Mouse (Mus musculus): ENCODE data around the gene Myo1h. TPM values are rescaled to one million over a fixed set of nuclear protein-coding genes. Genes with fewer than 3 reads are reported as not detected.

The Myo1h gene
- polyA plus RNA-seq, 1 experiment from 2014 or later: 2.2 TPM

DNA sequence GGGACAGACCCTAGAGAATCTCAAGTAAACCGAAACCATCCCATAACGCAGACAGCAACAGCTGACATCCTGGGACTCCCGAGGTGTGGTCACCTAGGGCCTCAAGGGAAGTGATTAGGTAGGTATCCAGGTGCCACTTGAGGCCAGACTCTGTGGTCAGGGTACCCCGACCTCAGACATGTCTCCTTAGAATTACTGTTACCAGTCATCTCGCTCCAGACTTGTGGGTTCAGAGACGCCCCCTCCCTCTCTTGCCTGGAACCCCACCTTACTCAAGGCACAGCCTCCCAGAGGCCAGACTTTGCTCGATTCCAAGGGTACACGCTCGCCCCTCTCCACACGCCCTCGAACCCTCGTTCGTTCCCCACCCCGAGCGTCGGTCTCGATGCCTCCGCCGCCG, 90.8 kb downstream of the Myo1h start:
- H3K27ac ChIP-seq: peak overlapping the region; percentile 92
- peaks cover 20% of the 10 kb centered on the region for H3K36me3 ChIP-seq
- WGBS: 1% methylated on average over 20 of the region's 20 CpGs
- ATAC-seq (ENCODE audit: insufficient number of reproducible peaks, low FRiP score, low TSS enrichment, low read depth): peak; percentile 28; the same call in 1 of the 2 replicates
- H3K9ac ChIP-seq: peak overlapping the region; percentile 95
- no peaks in the 10 kb centered on the region for H3K27me3 ChIP-seq
- peak overlapping the region; percentile 80 for H3K4me2 ChIP-seq
- H3K4me1 ChIP-seq: peaks cover 53% of the 10 kb centered on the region
- peak overlapping the region; percentile 90 for H3K4me3 ChIP-seq
- H3K9me3 ChIP-seq: no peaks in the 10 kb centered on the region

DNA sequence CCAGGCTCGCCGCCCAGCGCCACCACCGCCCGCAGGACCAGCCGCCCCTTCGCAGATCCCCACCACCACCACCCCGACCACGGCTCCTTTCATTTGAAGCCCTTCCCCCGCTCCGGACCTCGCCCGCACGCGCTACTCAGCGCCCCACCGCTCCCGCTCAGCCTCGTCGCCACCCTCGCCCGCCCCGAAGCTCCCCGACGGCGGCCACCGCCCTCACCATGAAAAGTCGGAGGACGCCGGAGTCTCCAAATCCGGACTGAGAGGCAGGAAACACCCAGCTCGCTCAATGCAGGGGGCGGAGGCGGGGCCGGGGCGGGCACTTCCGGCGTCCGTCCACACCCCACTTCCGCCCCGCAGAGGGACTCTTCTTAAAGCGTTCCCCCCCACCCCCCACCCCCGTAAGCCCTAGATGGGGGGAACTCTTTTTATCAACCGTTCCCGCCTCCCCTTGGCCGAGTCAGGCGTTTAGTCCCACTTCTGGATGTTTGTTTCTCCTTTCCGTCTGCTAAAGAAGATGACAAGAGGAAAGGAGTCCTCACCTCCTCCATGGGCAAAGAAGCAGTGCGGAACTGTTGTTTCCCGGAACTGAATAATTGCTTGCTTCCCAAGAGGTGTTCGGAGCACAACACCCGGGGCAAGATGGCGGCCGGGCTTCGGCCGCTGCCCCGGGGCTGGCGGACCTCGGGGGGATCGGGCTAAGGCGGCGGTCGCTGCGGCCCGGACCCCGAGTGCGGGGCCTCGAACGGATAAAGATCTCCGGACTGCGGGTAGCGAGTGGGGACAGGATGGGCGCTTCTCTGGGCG, 91.4 kb downstream of the Myo1h start, which contains the start of the genes Kctd10 and Ube3b:
Kctd10 (minus strand) TSS at position 300 of the 804 bp plus-strand sequence.
Ube3b (plus strand) TSS at position 399 of the 804 bp plus-strand sequence.
- under 1% methylated on average over 74 of the region's 74 CpGs for WGBS
- peak; percentile 92 for ATAC-seq (ENCODE audit: insufficient number of reproducible peaks, low FRiP score, low TSS enrichment, low read depth)
- Histone ChIP-seq H3K4me1 (peaks cover 51% of the 10 kb centered on the region), H3K9ac (peak within 1 kb of the TSS; percentile 95), H3K9me3 (no peaks in the 10 kb centered on the region), H3K4me3 (peak within 1 kb of the TSS; percentile 90), H3K27me3 (no peaks in the 10 kb centered on the region), H3K4me2 (peak within 1 kb of the TSS; percentile 80), H3K27ac (peak within 1 kb of the TSS; percentile 92), H3K36me3 (peaks cover 19% of the 10 kb centered on the region)

DNA sequence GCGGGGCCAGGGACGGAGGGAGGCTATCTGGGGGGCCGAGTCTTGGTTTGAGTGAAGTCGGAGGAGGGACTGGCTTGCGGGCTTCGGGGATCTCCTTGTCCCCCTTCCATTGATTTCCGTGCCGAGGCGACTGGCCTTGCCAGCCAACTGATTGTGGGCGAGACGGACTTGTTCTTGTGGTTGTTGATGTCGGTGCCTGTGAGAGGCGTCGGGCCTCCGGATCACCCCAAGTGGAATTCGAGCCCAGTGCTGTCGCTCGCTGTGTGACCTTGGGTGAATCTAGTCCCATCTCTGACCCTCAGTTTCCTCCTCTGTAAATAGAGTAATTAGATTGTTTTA, 92.0 kb downstream of the Myo1h start:
- no peak for ATAC-seq (ENCODE audit: insufficient number of reproducible peaks, low FRiP score, low TSS enrichment, low read depth)
- H3K4me1 ChIP-seq: peaks cover 48% of the 10 kb centered on the region
- peak overlapping the region; percentile 90 for H3K4me3 ChIP-seq
- peaks cover 23% of the 10 kb centered on the region for H3K36me3 ChIP-seq
- H3K27me3 ChIP-seq: no peaks in the 10 kb centered on the region
- WGBS: under 1% methylated on average over 17 of the region's 18 CpGs
- peak overlapping the region; percentile 80 for H3K4me2 ChIP-seq
- no peaks in the 10 kb centered on the region for H3K9me3 ChIP-seq
- peak overlapping the region; percentile 92 for H3K27ac ChIP-seq
- H3K9ac ChIP-seq: peak overlapping the region; percentile 95

DNA sequence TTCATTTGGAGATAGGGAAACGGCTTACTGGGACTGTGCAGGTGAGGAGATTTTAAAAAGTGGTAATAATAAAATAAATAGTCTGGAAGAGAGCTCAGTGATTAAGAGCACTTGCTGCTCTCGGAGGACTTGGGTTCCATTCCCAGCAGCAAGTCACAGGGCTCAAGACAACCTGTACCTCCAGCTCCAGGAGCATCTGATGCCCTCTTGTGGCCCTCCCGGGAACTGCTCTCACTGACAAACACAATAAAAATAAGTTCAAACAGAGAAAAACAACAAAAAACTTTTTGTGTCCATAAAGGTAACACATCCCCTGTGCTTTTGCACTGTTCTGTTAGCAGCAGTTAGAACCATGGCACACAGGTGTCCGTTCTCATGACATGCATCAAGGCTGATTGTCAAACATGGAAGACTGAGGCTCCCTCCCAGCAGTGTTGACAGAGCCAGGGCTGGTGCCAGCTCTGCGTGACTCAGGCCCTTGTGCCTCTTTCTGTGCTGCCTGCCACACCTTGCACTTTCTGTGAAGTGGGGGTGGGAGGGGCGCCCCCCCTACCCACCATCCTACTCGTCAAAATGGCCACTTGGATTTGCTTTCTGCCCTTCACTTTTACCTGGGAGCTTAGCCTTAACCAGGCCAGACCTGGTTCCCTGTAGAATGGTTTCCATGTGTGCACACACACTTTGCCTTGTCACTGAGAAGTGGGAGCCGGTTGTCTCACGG, 94.4 kb downstream of the Myo1h start:
- ATAC-seq (ENCODE audit: insufficient number of reproducible peaks, low FRiP score, low TSS enrichment, low read depth): no peak
- H3K4me3 ChIP-seq: no peak overlapping the region
- no peaks in the 10 kb centered on the region for H3K9me3 ChIP-seq
- H3K4me1 ChIP-seq: peaks cover 27% of the 10 kb centered on the region
- H3K27me3 ChIP-seq: no peaks in the 10 kb centered on the region
- WGBS: 78% methylated on average over 9 of the region's 9 CpGs
- no peak overlapping the region for H3K9ac ChIP-seq
- no peak overlapping the region for H3K4me2 ChIP-seq
- H3K27ac ChIP-seq: no peak overlapping the region
- H3K36me3 ChIP-seq: peaks cover 41% of the 10 kb centered on the region

DNA sequence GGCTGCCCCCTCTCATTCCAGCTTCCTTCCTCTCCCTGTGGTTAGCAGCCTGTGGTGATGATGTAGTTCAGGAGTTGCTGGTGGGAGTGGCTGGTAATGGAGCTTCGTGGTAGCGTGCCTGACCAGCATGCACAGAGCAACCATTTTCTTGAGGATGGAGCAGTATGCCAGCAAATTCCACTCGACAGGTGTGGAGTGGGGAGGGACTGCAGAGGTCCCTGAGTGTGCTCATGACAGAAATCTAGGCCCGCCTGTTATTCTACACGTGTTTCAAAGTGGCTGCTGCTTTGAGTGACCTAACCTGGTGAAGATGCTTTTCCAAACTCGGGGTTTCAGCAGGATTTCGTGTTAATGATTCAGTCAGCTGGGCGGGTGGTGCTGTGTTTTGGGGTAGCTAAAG, 95.5 kb downstream of the Myo1h start:
- Histone ChIP-seq H3K27ac (no peak overlapping the region), H3K36me3 (peaks cover 52% of the 10 kb centered on the region), H3K4me3 (no peak overlapping the region), H3K4me1 (peaks cover 17% of the 10 kb centered on the region), H3K9me3 (no peaks in the 10 kb centered on the region), H3K4me2 (no peak overlapping the region), H3K9ac (no peak overlapping the region), H3K27me3 (no peaks in the 10 kb centered on the region)
- 90% methylated on average over 8 of the region's 8 CpGs for WGBS
- ATAC-seq (ENCODE audit: insufficient number of reproducible peaks, low FRiP score, low TSS enrichment, low read depth): no peak

DNA sequence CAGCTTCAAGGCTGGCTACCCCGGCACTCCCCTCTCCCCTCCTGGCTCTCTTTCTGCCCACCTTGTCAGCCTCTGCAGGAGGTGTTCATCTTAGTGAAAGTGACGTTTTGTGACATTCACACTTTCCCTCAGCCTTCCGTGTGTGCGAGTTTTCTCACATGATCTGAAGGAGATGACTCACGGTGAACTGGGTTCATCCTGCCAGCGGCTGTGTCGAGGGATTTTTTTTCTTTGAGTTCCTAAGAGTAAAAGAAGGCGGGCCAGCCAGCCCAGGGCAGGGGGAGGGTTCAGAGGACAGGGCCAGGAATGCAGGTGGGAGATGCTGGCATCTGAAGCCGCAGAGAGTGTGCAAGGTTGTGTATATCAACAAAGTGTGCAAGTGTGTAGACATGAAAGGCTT, 104.2 kb downstream of the Myo1h start:
- Histone ChIP-seq H3K4me2 (no peak overlapping the region), H3K27me3 (no peaks in the 10 kb centered on the region), H3K36me3 (peaks cover 94% of the 10 kb centered on the region), H3K4me1 (no peaks in the 10 kb centered on the region), H3K9me3 (no peaks in the 10 kb centered on the region), H3K4me3 (no peak overlapping the region), H3K9ac (no peak overlapping the region), H3K27ac (no peak overlapping the region)
- ATAC-seq (ENCODE audit: insufficient number of reproducible peaks, low FRiP score, low TSS enrichment, low read depth): no peak
- 74% methylated on average over 9 of the region's 9 CpGs for WGBS

DNA sequence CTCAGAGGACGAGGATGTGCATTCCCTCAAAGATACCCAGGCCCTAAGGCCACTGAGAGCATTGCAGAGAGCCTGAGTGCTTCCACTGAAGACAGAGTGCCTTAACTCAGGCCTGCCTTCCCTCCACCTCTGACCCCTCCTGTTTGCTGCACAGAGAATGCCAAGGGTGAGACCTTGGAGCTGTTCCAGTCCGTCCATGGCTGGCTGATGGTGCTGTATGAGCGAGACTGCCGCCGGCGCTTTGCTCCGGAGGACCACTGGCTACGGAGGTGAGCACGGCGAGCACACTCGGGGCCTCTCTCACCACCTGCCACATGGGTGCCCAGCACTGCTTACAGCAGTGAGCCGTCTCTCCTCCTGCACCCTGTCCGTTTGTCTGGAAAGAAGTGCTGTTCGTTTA, 117.6 kb downstream of the Myo1h start:
- ATAC-seq (ENCODE audit: insufficient number of reproducible peaks, low FRiP score, low TSS enrichment, low read depth): no peak
- H3K4me1 ChIP-seq: 0 out of 2 replicates have a peak, but pooled peaks cover 3% of the 10 kb centered on the region
- H3K9me3 ChIP-seq: no peaks in the 10 kb centered on the region
- no peak overlapping the region for H3K27ac ChIP-seq
- H3K4me3 ChIP-seq: no peak overlapping the region
- H3K9ac ChIP-seq: no peak overlapping the region
- H3K4me2 ChIP-seq: no peak overlapping the region
- 79% methylated on average over 14 of the region's 14 CpGs for WGBS
- H3K27me3 ChIP-seq: no peaks in the 10 kb centered on the region
- H3K36me3 ChIP-seq: peaks cover 100% of the 10 kb centered on the region

DNA sequence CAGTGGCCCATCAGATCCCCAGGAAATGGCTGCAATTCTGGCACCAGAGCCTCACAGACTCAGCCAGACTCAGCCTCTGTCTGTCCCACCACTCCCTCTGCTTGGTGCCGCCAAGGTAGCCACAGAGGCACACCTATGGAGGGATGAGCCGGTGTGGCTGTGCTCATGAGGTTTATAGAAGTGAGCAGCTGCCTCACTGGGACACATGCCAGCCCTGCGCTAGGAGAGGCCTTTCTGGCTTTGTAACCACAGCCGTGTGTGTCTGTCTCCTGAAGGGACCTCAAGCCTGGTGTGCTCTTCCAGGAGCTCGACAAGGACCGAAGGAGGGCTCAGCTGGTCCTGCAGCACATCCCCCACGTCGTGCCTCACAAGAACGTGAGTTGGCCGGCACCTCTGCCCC, 118.3 kb downstream of the Myo1h start:
- Histone ChIP-seq H3K27ac (no peak overlapping the region), H3K4me1 (0 out of 2 replicates have a peak, but pooled peaks cover 3% of the 10 kb centered on the region), H3K27me3 (no peaks in the 10 kb centered on the region), H3K9ac (no peak overlapping the region), H3K4me3 (no peak overlapping the region), H3K4me2 (no peak overlapping the region), H3K9me3 (no peaks in the 10 kb centered on the region), H3K36me3 (peaks cover 100% of the 10 kb centered on the region)
- WGBS: 77% methylated on average over 10 of the region's 10 CpGs
- ATAC-seq (ENCODE audit: insufficient number of reproducible peaks, low FRiP score, low TSS enrichment, low read depth): no peak

DNA sequence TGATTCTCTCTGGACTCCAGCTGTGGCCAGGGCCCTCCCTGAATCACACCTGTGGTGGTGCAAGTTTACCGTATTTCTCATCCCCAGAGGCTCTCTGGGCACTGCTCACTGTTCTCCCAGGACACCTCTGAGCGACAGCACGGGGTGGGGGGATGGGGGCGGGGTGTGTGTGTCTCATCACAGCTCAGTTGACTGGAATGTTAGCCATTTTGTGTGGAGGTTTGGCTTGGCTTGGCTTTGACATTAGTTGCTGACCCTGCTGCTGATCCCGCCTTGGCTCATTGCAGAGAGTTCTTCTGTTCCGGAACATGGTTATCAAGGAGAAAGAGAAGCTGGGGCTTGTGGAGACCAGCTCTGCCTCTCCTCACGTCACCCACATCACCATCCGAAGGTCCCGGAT, 118.8 kb downstream of the Myo1h start:
- H3K4me2 ChIP-seq: no peak overlapping the region
- no peaks in the 10 kb centered on the region for H3K27me3 ChIP-seq
- H3K4me1 ChIP-seq: 0 out of 2 replicates have a peak, but pooled peaks cover 3% of the 10 kb centered on the region
- H3K4me3 ChIP-seq: no peak overlapping the region
- no peak overlapping the region for H3K9ac ChIP-seq
- no peaks in the 10 kb centered on the region for H3K9me3 ChIP-seq
- no peak overlapping the region for H3K27ac ChIP-seq
- peaks cover 100% of the 10 kb centered on the region for H3K36me3 ChIP-seq
- WGBS: 83% methylated on average over 9 of the region's 9 CpGs
- no peak for ATAC-seq (ENCODE audit: insufficient number of reproducible peaks, low FRiP score, low TSS enrichment, low read depth)

DNA sequence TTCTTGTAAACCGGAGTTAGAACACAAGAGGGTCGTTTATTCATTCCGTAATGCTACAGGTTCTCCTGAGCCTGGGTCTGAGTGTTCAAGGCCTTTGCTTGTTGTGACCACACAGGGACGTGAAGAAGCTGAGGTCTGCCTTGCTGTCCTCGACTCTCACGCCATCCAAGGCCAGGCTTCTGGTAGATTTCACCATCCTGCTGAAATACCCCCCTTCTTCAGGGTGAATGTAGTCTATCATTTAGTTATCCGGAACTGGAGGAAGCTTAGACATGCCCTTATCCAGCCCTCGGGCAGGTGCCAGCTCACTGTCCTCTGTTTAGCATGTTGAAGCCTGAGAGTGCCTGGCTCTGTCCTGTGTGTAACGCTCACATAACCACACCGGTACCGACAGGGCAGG, 119.9 kb downstream of the Myo1h start:
- 85% methylated on average over 11 of the region's 11 CpGs for WGBS

DNA sequence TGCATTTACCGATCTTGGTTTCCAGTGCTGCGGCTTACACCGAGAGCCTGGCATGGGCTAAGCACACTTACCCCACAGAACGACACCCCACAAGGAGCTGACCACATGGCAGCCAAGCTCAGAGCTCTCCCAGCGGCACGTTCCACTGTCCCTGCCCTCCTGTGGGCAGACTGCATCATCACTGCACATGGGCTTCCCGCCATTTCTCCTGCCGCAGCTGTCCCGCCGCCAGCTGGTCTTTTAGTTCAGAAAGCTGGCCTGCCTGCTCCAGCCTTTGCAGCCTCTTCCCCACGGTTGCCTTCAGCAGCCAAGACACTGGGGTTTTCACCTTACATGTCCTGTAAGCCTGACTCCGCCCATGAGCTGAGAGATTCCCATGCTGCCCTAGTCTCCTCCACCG, 121.5 kb downstream of the Myo1h start:
- H3K36me3 ChIP-seq: peaks cover 100% of the 10 kb centered on the region
- H3K4me3 ChIP-seq: no peak overlapping the region
- H3K9me3 ChIP-seq: no peaks in the 10 kb centered on the region
- H3K27ac ChIP-seq: no peak overlapping the region
- H3K27me3 ChIP-seq: no peaks in the 10 kb centered on the region
- no peak for ATAC-seq (ENCODE audit: insufficient number of reproducible peaks, low FRiP score, low TSS enrichment, low read depth)
- no peak overlapping the region for H3K4me2 ChIP-seq
- 0 out of 2 replicates have a peak, but pooled peaks cover 3% of the 10 kb centered on the region for H3K4me1 ChIP-seq
- WGBS: 87% methylated on average over 13 of the region's 13 CpGs
- no peak overlapping the region for H3K9ac ChIP-seq

More for the DNA sequence above, 119.9 kb downstream of the Myo1h start:
- peaks cover 100% of the 10 kb centered on the region for H3K36me3 ChIP-seq
- no peaks in the 10 kb centered on the region for H3K27me3 ChIP-seq
- no peaks in the 10 kb centered on the region for H3K9me3 ChIP-seq
- H3K4me1 ChIP-seq: 0 out of 2 replicates have a peak, but pooled peaks cover 3% of the 10 kb centered on the region
- no peak overlapping the region for H3K27ac ChIP-seq
- no peak overlapping the region for H3K4me3 ChIP-seq
- no peak for ATAC-seq (ENCODE audit: insufficient number of reproducible peaks, low FRiP score, low TSS enrichment, low read depth)
- no peak overlapping the region for H3K9ac ChIP-seq
- H3K4me2 ChIP-seq: no peak overlapping the region

Data from limb, embryonic 15.5 days (tissue).